21 mouse cellular contexts compared by ENCODE assay signal in the genomic region with DNA sequence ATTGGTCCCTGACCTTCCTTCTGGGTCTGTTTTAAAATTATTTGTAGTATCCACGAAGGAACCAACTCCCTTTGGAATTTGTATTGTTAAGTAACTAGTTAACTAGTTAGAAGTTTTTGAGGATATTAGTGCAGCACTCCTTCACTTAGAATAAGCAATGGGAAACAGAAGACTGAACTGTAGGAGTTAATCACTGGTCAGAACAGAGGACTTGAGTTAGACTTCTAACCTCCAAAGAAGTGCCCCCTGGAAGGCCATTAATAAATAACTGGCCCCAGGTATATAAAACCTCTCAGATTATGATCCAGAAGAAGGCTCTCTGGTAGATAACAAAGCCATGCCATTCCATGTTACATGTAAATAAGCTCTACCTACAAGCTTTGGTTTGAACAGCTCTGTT.
"Had no signal": no experiment of that assay in that cellular context is flagged by ENCODE, and none has a peak within 500 bp of the region (broad histone marks: within the 10 kb centered on the region; RNA-seq: fewer than 3 reads in every experiment).

No protein-coding gene starts in this region.

- H3K27ac ChIP-seq: gastrocnemius, adult 2 months; heart, embryonic 10.5 days; hindbrain, embryonic 13.5 days; hindbrain, embryonic 15.5 days; hindbrain, postnatal 0 days; limb, embryonic 13.5 days; limb, embryonic 15.5 days; liver, embryonic 12.5 days; liver, embryonic 14.5 days had no signal

- DNase-seq: gastrocnemius, adult 2 months; gastrocnemius, postnatal 10 days; gastrocnemius, postnatal 25 days; heart, adult 18-20 months; heart, postnatal 10 days; heart, postnatal 36 days; layer of hippocampus, adult 9-11 months; layer of hippocampus, postnatal 36 days; left cerebral cortex, postnatal 4 days; lung, adult 18-20 months had no signal

- H3K9me3 ChIP-seq: heart, embryonic 10.5 days; heart, embryonic 12.5 days; hindbrain, embryonic 13.5 days; hindbrain, embryonic 15.5 days; limb, embryonic 13.5 days; limb, embryonic 15.5 days; liver, embryonic 12.5 days had no signal

- ATAC-seq: forebrain, embryonic 16.5 days; hindbrain, postnatal 0 days; intestine, embryonic 16.5 days; liver, embryonic 12.5 days had no signal

- H3K9ac ChIP-seq: heart, embryonic 12.5 days; hindbrain, embryonic 13.5 days; hindbrain, embryonic 15.5 days; limb, embryonic 13.5 days; limb, embryonic 15.5 days; liver, embryonic 12.5 days; liver, embryonic 14.5 days had no signal

- H3K4me3 ChIP-seq: gastrocnemius, adult 2 months; heart, embryonic 10.5 days; heart, embryonic 12.5 days; hindbrain, embryonic 13.5 days; hindbrain, embryonic 15.5 days; limb, embryonic 13.5 days; limb, embryonic 15.5 days; liver, embryonic 12.5 days had no signal

- H3K4me1 ChIP-seq: heart, embryonic 10.5 days; heart, embryonic 12.5 days; hindbrain, embryonic 13.5 days; hindbrain, embryonic 15.5 days; limb, embryonic 13.5 days; limb, embryonic 15.5 days; liver, embryonic 12.5 days had no signal

- H3K4me2 ChIP-seq: heart, embryonic 12.5 days; hindbrain, embryonic 13.5 days; hindbrain, embryonic 15.5 days; limb, embryonic 13.5 days; limb, embryonic 15.5 days; liver, embryonic 12.5 days had no signal

- H3K27me3 ChIP-seq: heart, embryonic 12.5 days; hindbrain, embryonic 13.5 days; hindbrain, embryonic 15.5 days; limb, embryonic 13.5 days; limb, embryonic 15.5 days; liver, embryonic 12.5 days had no signal

- H3K36me3 ChIP-seq: heart, embryonic 10.5 days; heart, embryonic 12.5 days; hindbrain, embryonic 13.5 days; hindbrain, embryonic 15.5 days; limb, embryonic 13.5 days; limb, embryonic 15.5 days; liver, embryonic 12.5 days had no signal
